ENCODE assay signal across 12 mouse cellular contexts in genomic region chr5:8164773-8165172, GRCm38 (mm10).
DNase-seq lines count a peak whose midpoint lies in the region; ATAC-seq and TF ChIP-seq lines count a peak whose summit lies in the region.
"Had no signal": no experiment of that assay in that cellular context is flagged by ENCODE, and none has a peak within 500 bp of the region (broad histone marks: within the 10 kb centered on the region; RNA-seq: fewer than 3 reads in every experiment).

No protein-coding gene starts in this region.

- no peak for DNase-seq in frontal cortex, postnatal 10 days (ENCODE audit: low spot score in 2 of 2)
- DNase-seq in lung, adult 2 months: no peak
- no peak for DNase-seq in lung, postnatal 25 days (ENCODE audit: low spot score)
- DNase-seq in MEL-GATA-1-ER (ENCODE audit: extremely low read depth, low read depth): peak; percentile 2
- no peak for DNase-seq in heart, postnatal 36 days
- no peak for DNase-seq in thymus, postnatal 0 days (ENCODE audit: low spot score)
- DNase-seq: adrenal gland, postnatal 14 days; cerebellum, adult 9-11 months had no signal

- no peak for TF ChIP-seq POLR2A in lung, adult 2 months (IDR thresholded peaks at IDR 0.05; ENCODE audit: borderline replicate concordance, extremely low read depth, low read depth, low read length)

- H3K4me1 ChIP-seq in lung, adult 2 months (ENCODE audit: control insufficient read depth, insufficient read depth, low read length): no peaks in the 10 kb centered on the region
- H3K4me1 ChIP-seq: liver, embryonic 12.5 days; midbrain, embryonic 12.5 days had no signal

- peak; percentile 76 for ATAC-seq in frontal cortex, adult (ENCODE audit: low TSS enrichment)
- peak; percentile 48; the same call in 1 of the 2 replicates for ATAC-seq in granulocyte monocyte progenitor cell, adult 5-6 weeks (replicated peaks; ENCODE audit: poor library complexity, severe bottlenecking)
- ATAC-seq: liver, embryonic 12.5 days had no signal

- H3K4me3 ChIP-seq in lung, adult 2 months (replicated peaks; ENCODE audit: extremely low read depth, low read depth, low read length): no peak overlapping the region
- H3K4me3 ChIP-seq: liver, embryonic 12.5 days; midbrain, embryonic 12.5 days had no signal

- WGBS in lung, adult 2 months: 36% methylated on average over 4 of the region's 4 CpGs

- intact Hi-C loops in heart, postnatal 36 days (cut with DNase I): loop anchor here (5.0 to 10.0 kb wide), 3 partner anchors 203 to 680 kb away; partner anchors contain the start of genes Adam22, Dbf4 and Slc25a40

- peak; percentile 4; the same call in 1 of the 2 replicates for TF ChIP-seq CTCF in lung, adult 2 months (IDR thresholded peaks at IDR 0.05; ENCODE audit: insufficient read depth, low read length)
